In the genomic region with DNA sequence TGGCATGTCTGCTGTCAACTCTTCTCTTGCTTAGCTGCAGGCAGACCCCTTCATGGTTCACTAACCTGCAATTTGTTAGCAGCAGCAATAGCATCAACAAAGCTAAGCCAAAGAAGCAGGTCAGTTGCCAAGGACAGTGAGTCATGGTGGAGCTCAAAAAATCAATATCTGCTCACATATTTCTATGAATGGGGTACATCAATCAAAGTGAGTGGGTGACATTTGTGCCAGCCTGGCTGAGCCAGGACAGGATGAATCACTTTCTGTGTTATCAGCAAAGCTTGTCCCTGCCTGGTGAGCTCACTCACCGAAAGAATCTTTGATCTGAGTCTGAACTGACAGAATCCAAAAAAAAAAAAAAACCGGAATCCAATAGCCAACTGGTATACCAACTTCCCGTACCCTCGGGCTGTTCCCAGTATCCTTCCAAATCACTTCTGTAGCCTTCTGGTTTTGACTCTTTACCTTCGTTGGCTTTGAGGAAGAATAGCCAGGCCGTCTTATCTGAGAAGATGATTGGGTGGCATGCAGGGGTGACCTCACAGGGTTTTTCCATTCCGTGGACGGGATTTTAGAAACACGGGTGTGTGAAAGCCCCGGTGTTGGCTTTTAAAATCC, we compare ENCODE assay signal across 18 mouse cellular contexts. TPM values are rescaled to one million over a fixed set of nuclear protein-coding genes. Genes with fewer than 3 reads are reported as not detected.
DNase-seq lines count a peak whose midpoint lies in the region; ATAC-seq and TF ChIP-seq lines count a peak whose summit lies in the region.
"Had no signal": no experiment of that assay in that cellular context is flagged by ENCODE, and none has a peak within 500 bp of the region (broad histone marks: within the 10 kb centered on the region; RNA-seq: fewer than 3 reads in every experiment).

No protein-coding gene starts in this region.

- no peaks in the 10 kb centered on the region for H3K36me3 ChIP-seq in hindbrain, embryonic 16.5 days (ENCODE audit: control insufficient read depth, insufficient read depth, low read length)
- no peaks in the 10 kb centered on the region for H3K36me3 ChIP-seq in hindbrain, embryonic 12.5 days
- H3K36me3 ChIP-seq in C2C12 (ENCODE audit: control insufficient read depth, insufficient read depth): no peaks in the 10 kb centered on the region
- no peaks in the 10 kb centered on the region for H3K36me3 ChIP-seq in midbrain, embryonic 14.5 days (ENCODE audit: control insufficient read depth, insufficient read depth, low read length)
- H3K36me3 ChIP-seq: heart, embryonic 12.5 days; lung, embryonic 15.5 days; midbrain, embryonic 13.5 days; neural tube, embryonic 13.5 days had no signal

- no peak overlapping the region for H3K9ac ChIP-seq in hindbrain, embryonic 16.5 days (ENCODE audit: low read depth, low read length)
- no peak overlapping the region for H3K9ac ChIP-seq in hindbrain, embryonic 12.5 days
- no peak overlapping the region for H3K9ac ChIP-seq in midbrain, embryonic 14.5 days (replicated peaks; ENCODE audit: low read length)
- H3K9ac ChIP-seq: heart, embryonic 12.5 days; lung, embryonic 15.5 days; midbrain, embryonic 13.5 days; neural tube, embryonic 13.5 days had no signal

- no peaks in the 10 kb centered on the region for H3K9me3 ChIP-seq in hindbrain, embryonic 16.5 days (ENCODE audit: control insufficient read depth, low read length)
- no peaks in the 10 kb centered on the region for H3K9me3 ChIP-seq in hindbrain, embryonic 12.5 days (replicated peaks)
- no peaks in the 10 kb centered on the region for H3K9me3 ChIP-seq in midbrain, embryonic 14.5 days (ENCODE audit: control insufficient read depth, low read length)
- H3K9me3 ChIP-seq: heart, embryonic 12.5 days; lung, embryonic 15.5 days had no signal

- H3K27me3 ChIP-seq in hindbrain, embryonic 16.5 days (replicated peaks; ENCODE audit: control insufficient read depth, insufficient read depth, low read length): no peaks in the 10 kb centered on the region
- no peaks in the 10 kb centered on the region for H3K27me3 ChIP-seq in hindbrain, embryonic 12.5 days
- no peaks in the 10 kb centered on the region for H3K27me3 ChIP-seq in C2C12 (ENCODE audit: control insufficient read depth, insufficient read depth, insufficient read length)
- H3K27me3 ChIP-seq in midbrain, embryonic 14.5 days (ENCODE audit: control insufficient read depth, insufficient read depth, low read length): no peaks in the 10 kb centered on the region
- H3K27me3 ChIP-seq: heart, embryonic 12.5 days; lung, embryonic 15.5 days; midbrain, embryonic 13.5 days; neural tube, embryonic 13.5 days had no signal

- no peak overlapping the region for H3K4me2 ChIP-seq in hindbrain, embryonic 16.5 days (ENCODE audit: low read length)
- no peak overlapping the region for H3K4me2 ChIP-seq in hindbrain, embryonic 12.5 days (replicated peaks)
- no peak overlapping the region for H3K4me2 ChIP-seq in midbrain, embryonic 14.5 days (ENCODE audit: low read length)
- H3K4me2 ChIP-seq: heart, embryonic 12.5 days; lung, embryonic 15.5 days; midbrain, embryonic 13.5 days; neural tube, embryonic 13.5 days had no signal

- TF ChIP-seq CTCF in C2C12 (IDR thresholded peaks at IDR 0.05; ENCODE audit: control insufficient read depth, insufficient read depth, insufficient read length): no peak

- no peak overlapping the region for H3ac ChIP-seq in C2C12 (ENCODE audit: control insufficient read depth, insufficient read length, low read depth)

- H3K4me3 ChIP-seq in hindbrain, embryonic 16.5 days (ENCODE audit: low read length): no peak overlapping the region
- no peak overlapping the region for H3K4me3 ChIP-seq in hindbrain, embryonic 12.5 days
- H3K4me3 ChIP-seq in C2C12 (ENCODE audit: insufficient read depth, poor library complexity, severe bottlenecking): no peak overlapping the region
- no peak overlapping the region for H3K4me3 ChIP-seq in midbrain, embryonic 14.5 days (replicated peaks; ENCODE audit: low read depth, low read length)
- H3K4me3 ChIP-seq: heart, embryonic 12.5 days; lung, embryonic 15.5 days; midbrain, embryonic 13.5 days; neural tube, embryonic 13.5 days had no signal

- peak overlapping the region; percentile 36; the same call in 1 of the 2 replicates for H3K27ac ChIP-seq in hindbrain, embryonic 16.5 days (ENCODE audit: low read depth, low read length)
- H3K27ac ChIP-seq in hindbrain, embryonic 12.5 days: no peak overlapping the region
- H3K27ac ChIP-seq in midbrain, embryonic 14.5 days (replicated peaks; ENCODE audit: low read depth, low read length): no peak overlapping the region
- H3K27ac ChIP-seq: lung, embryonic 15.5 days; midbrain, embryonic 13.5 days; neural tube, embryonic 13.5 days had no signal

- no peaks in the 10 kb centered on the region for H3K79me2 ChIP-seq in C2C12 (ENCODE audit: control insufficient read depth, insufficient read depth)

- 82% methylated on average over 10 of the region's 10 CpGs for WGBS in hindbrain, embryonic 16.5 days
- WGBS in hindbrain, embryonic 12.5 days: 83% methylated on average over 10 of the region's 10 CpGs
- 90% methylated on average over 10 of the region's 10 CpGs for WGBS in midbrain, embryonic 14.5 days

- ATAC-seq in hindbrain, embryonic 16.5 days: peak; percentile 58; the same call in 1 of the 2 replicates
- ATAC-seq in hindbrain, embryonic 12.5 days (ENCODE audit: low FRiP score): no peak
- ATAC-seq in CD4-positive, CD25-positive, alpha-beta regulatory T cell, adult 4 months: no peak
- ATAC-seq in midbrain, embryonic 14.5 days (ENCODE audit: low FRiP score, low TSS enrichment): no peak
- ATAC-seq: activated CD4-positive, CD25-positive, alpha-beta regulatory T cell, adult 4 months; midbrain, embryonic 13.5 days had no signal

- DNase-seq in adrenal gland, adult 2 months: peak; percentile 89
- peak; percentile 79 to 83 for DNase-seq in cerebellum, postnatal 10 days
- no peak for DNase-seq in frontal cortex, adult 2 months (ENCODE audit: extremely low spot score in 1 of 2, low spot score in 1 of 2)
- DNase-seq in midbrain, embryonic 14.5 days: no peak
- DNase-seq: kidney, postnatal 36 days; right cerebral cortex, postnatal 25 days had no signal

- H3K79me3 ChIP-seq in C2C12 (ENCODE audit: low read depth): no peaks in the 10 kb centered on the region

- H3K4me1 ChIP-seq in hindbrain, embryonic 16.5 days (ENCODE audit: control insufficient read depth, insufficient read depth, low read depth, low read length): no peaks in the 10 kb centered on the region; the same call in 1 of the 2 replicates
- no peaks in the 10 kb centered on the region for H3K4me1 ChIP-seq in hindbrain, embryonic 12.5 days
- no peaks in the 10 kb centered on the region for H3K4me1 ChIP-seq in midbrain, embryonic 14.5 days (ENCODE audit: control insufficient read depth, insufficient read depth, low read length)
- H3K4me1 ChIP-seq: lung, embryonic 15.5 days; midbrain, embryonic 13.5 days; neural tube, embryonic 13.5 days had no signal

TF ChIP-seq in C2C12, 6 proteins besides CTCF, POLR2A, EP300 and RAD21:
- peak; percentile 23 for TF ChIP-seq FOSL1 (IDR thresholded peaks at IDR 0.05; ENCODE audit: insufficient read depth, low read length, poor library complexity, severe bottlenecking)
- TF ChIP-seq MAX (IDR thresholded peaks at IDR 0.05): no peak
- no peak for TF ChIP-seq MYOG (IDR thresholded peaks at IDR 0.05; ENCODE audit: control insufficient read depth, extremely low read depth, insufficient read length)
- no peak for TF ChIP-seq CEBPB (IDR thresholded peaks at IDR 0.05; ENCODE audit: low read depth)
- no peak for TF ChIP-seq USF1 (IDR thresholded peaks at IDR 0.05; ENCODE audit: low read depth)
- TF ChIP-seq MYOD1 (IDR thresholded peaks at IDR 0.05; ENCODE audit: control insufficient read depth, insufficient read length, low read depth): peak; percentile 39
TF ChIP-seq in C2C12: peak in this region for 2.

RNA-seq across cellular contexts. Expression of gene Smndc1, which starts 13.9 kb away (rescaled TPM):
- 26.9 and 29.8 TPM in 2 replicates for polyA plus RNA-seq in hindbrain, embryonic 16.5 days (2015; fragmentation: Nextera tagmentation; extraction: Ambion mirVana)
- 40.9 and 41.4 TPM in 2 replicates for polyA plus RNA-seq in hindbrain, embryonic 12.5 days (2016; fragmentation: Nextera tagmentation; extraction: Ambion mirVana)
- 31.9 TPM for polyA plus RNA-seq in C2C12 (2012; fragmentation: generic; extraction: Trizol)
- total RNA-seq in adrenal gland, adult 2 months (2021): 10 to 100 TPM; 38.1 to 48.6 TPM
- polyA plus RNA-seq in adrenal gland, adult 2 months (2012; rRNA removed): 1.2 TPM in 2 replicates
- polyA plus RNA-seq in CD4-positive, CD25-positive, alpha-beta regulatory T cell, adult 4 months (2017; shearing (Covaris generic)): 10 to 100 TPM; 32.0 to 32.3 TPM
- polyA plus RNA-seq in frontal cortex, adult 2 months (2012; rRNA removed): 26.3 and 29.4 TPM in 2 replicates
- polyA plus RNA-seq in midbrain, embryonic 14.5 days (2014; fragmentation: Nextera tagmentation; extraction: Ambion mirVana): 37.2 and 42.0 TPM in 2 replicates

RNA-seq across cellular contexts. Expression of gene Gm10197, which starts 32.8 kb away (rescaled TPM):
- not detected in 2 replicates for polyA plus RNA-seq in hindbrain, embryonic 16.5 days (2015; fragmentation: Nextera tagmentation; extraction: Ambion mirVana)
- polyA plus RNA-seq in hindbrain, embryonic 12.5 days (2016; fragmentation: Nextera tagmentation; extraction: Ambion mirVana): not detected in 2 replicates
- not detected for polyA plus RNA-seq in C2C12 (2012; fragmentation: generic; extraction: Trizol)
- total RNA-seq in adrenal gland, adult 2 months (2021): not detected
- not detected in 2 replicates for polyA plus RNA-seq in adrenal gland, adult 2 months (2012; rRNA removed)
- not detected for polyA plus RNA-seq in CD4-positive, CD25-positive, alpha-beta regulatory T cell, adult 4 months (2017; shearing (Covaris generic))
- not detected in 2 replicates for polyA plus RNA-seq in frontal cortex, adult 2 months (2012; rRNA removed)
- polyA plus RNA-seq in midbrain, embryonic 14.5 days (2014; fragmentation: Nextera tagmentation; extraction: Ambion mirVana): 4.4 TPM in 1 of 2 replicates, not detected in the other
- total RNA-seq: gastrocnemius, adult 18-20 months; left cerebral cortex, postnatal 25 days had no signal
- polyA plus RNA-seq: activated CD4-positive, CD25-positive, alpha-beta regulatory T cell, adult 4 months; heart, embryonic 12.5 days; midbrain, embryonic 13.5 days; neural tube, embryonic 13.5 days; testis, adult 2 months had no signal

Comparison
In these comparisons a context has a peak if more than half of its experiments do, and no peak if none do; other contexts are left out.
1. DNase-seq: peak in adrenal gland, adult 2 months (single experiment) and cerebellum, postnatal 10 days (2 of 2); none in frontal cortex, adult 2 months (0 of 2) and midbrain, embryonic 14.5 days (single experiment).
2. RNA of gene Smndc1, which starts 13.9 kb away (polyA plus RNA-seq): 37.2 to 42.0 TPM in midbrain, embryonic 14.5 days, 40.9 to 41.4 TPM in hindbrain, embryonic 12.5 days, 32.0 to 32.3 TPM in CD4-positive, CD25-positive, alpha-beta regulatory T cell, adult 4 months, 31.9 TPM in C2C12 (single experiment), 26.9 to 29.8 TPM in hindbrain, embryonic 16.5 days and 26.3 to 29.4 TPM in frontal cortex, adult 2 months; 1.2 TPM in adrenal gland, adult 2 months; every median in the first group is over 10 times any median in the second.